Mouse (Mus musculus) embryonic fibroblast, embryonic 13.5 days (primary cell): ENCODE results near the gene Fam189a1.

Experiments used
- CTCF ChIP-seq: IDR thresholded peaks from 2 replicates; pipeline ENCODE4 v1.5.1; 2011; ENCODE audit warnings: mild to moderate bottlenecking, control low read depth, low read length, moderate library complexity, borderline replicate concordance; ENCODE audit not compliant: insufficient read depth
- POLR2A ChIP-seq: IDR thresholded peaks from 2 replicates; pipeline ENCODE4 v1.6.1; 2011; ENCODE audit warnings: low read depth, mild to moderate bottlenecking, control low read depth, low read length, moderate library complexity

GRCm38 (mm10) chr7:64724409-64724808 lies 432.0 kb downstream of the Fam189a1 start:
- TF ChIP-seq CTCF (no peak), POLR2A (no peak)
